Mouse (Mus musculus): ENCODE measurements at regions not wholly inside any gene's neighbourhood (a gene's known extent, or its start where the extent isn't known, plus 50 kb on each side); places are given as distances from the start of the nearest gene placed in this dataset.

GRCm38 (mm10) chr15:56166236-56166635, 1311.2 kb downstream of the Slc22a22 start:
- in situ Hi-C loops (cut with MboI; ENCODE audit: low sequenced_read_pairs): no loop called here

- in situ Hi-C loops (cut with MboI; ENCODE audit: low sequenced_read_pairs): no loop called here
Measured at GRCm38 (mm10) chr15:56158726-56159125, 1318.7 kb downstream of the Slc22a22 start.

- in situ Hi-C loops (cut with MboI; ENCODE audit: low sequenced_read_pairs): no loop called here
Measured at GRCm38 (mm10) chr15:56139451-56139850, 1338.0 kb downstream of the Slc22a22 start.

GRCm38 (mm10) chr15:56136420-56136970, 1340.9 kb downstream of the Slc22a22 start:
- in situ Hi-C loops (cut with MboI; ENCODE audit: low sequenced_read_pairs): no loop called here

GRCm38 (mm10) chr15:56128029-56128428, 1349.4 kb downstream of the Slc22a22 start:
- in situ Hi-C loops (cut with MboI; ENCODE audit: low sequenced_read_pairs): no loop called here

- in situ Hi-C loops (cut with MboI; ENCODE audit: low sequenced_read_pairs): no loop called here
Measured at GRCm38 (mm10) chr15:56119287-56120065, 1357.9 kb downstream of the Slc22a22 start.

- in situ Hi-C loops (cut with MboI; ENCODE audit: low sequenced_read_pairs): no loop called here
Measured at GRCm38 (mm10) chr15:56108313-56108712, 1369.1 kb downstream of the Slc22a22 start.

- in situ Hi-C loops (cut with MboI; ENCODE audit: low sequenced_read_pairs): no loop called here
Measured at GRCm38 (mm10) chr15:56107719-56108118, 1369.7 kb downstream of the Slc22a22 start.

- in situ Hi-C loops (cut with MboI; ENCODE audit: low sequenced_read_pairs): no loop called here
Measured at GRCm38 (mm10) chr15:56100133-56100735, 1377.2 kb downstream of the Slc22a22 start.

- in situ Hi-C loops (cut with MboI; ENCODE audit: low sequenced_read_pairs): no loop called here
Measured at GRCm38 (mm10) chr15:56077838-56078567, 1399.4 kb downstream of the Slc22a22 start.

GRCm38 (mm10) chr15:56077081-56077480, 1400.3 kb downstream of the Slc22a22 start:
- in situ Hi-C loops (cut with MboI; ENCODE audit: low sequenced_read_pairs): no loop called here

- in situ Hi-C loops (cut with MboI; ENCODE audit: low sequenced_read_pairs): no loop called here
Measured at GRCm38 (mm10) chr15:56076680-56077079, 1400.7 kb downstream of the Slc22a22 start.

GRCm38 (mm10) chr15:56069511-56069910, 1407.9 kb downstream of the Slc22a22 start:
- in situ Hi-C loops (cut with MboI; ENCODE audit: low sequenced_read_pairs): loop anchor here (25.0 kb wide), 1 partner anchor 1443 kb away; no protein-coding TSS in a partner anchor

GRCm38 (mm10) chr15:56067214-56067613, 1410.2 kb downstream of the Slc22a22 start:
- in situ Hi-C loops (cut with MboI; ENCODE audit: low sequenced_read_pairs): loop anchor here (25.0 kb wide), 1 partner anchor 1445 kb away; no protein-coding TSS in a partner anchor

GRCm38 (mm10) chr15:56066540-56066939, 1410.9 kb downstream of the Slc22a22 start:
- in situ Hi-C loops (cut with MboI; ENCODE audit: low sequenced_read_pairs): loop anchor here (25.0 kb wide), 1 partner anchor 1446 kb away; no protein-coding TSS in a partner anchor

GRCm38 (mm10) chr15:56065872-56066534, 1411.4 kb downstream of the Slc22a22 start:
- in situ Hi-C loops (cut with MboI; ENCODE audit: low sequenced_read_pairs): loop anchor here (25.0 kb wide), 1 partner anchor 1446 kb away; no protein-coding TSS in a partner anchor

GRCm38 (mm10) chr15:56062576-56062975, 1414.8 kb downstream of the Slc22a22 start:
- in situ Hi-C loops (cut with MboI; ENCODE audit: low sequenced_read_pairs): loop anchor here (25.0 kb wide), 1 partner anchor 1450 kb away; no protein-coding TSS in a partner anchor

GRCm38 (mm10) chr15:56061326-56061725, 1416.1 kb downstream of the Slc22a22 start:
- in situ Hi-C loops (cut with MboI; ENCODE audit: low sequenced_read_pairs): loop anchor here (25.0 kb wide), 1 partner anchor 1451 kb away; no protein-coding TSS in a partner anchor

GRCm38 (mm10) chr15:56050716-56051115, 1426.7 kb downstream of the Slc22a22 start:
- in situ Hi-C loops (cut with MboI; ENCODE audit: low sequenced_read_pairs): loop anchor here (25.0 kb wide), 1 partner anchor 1462 kb away; no protein-coding TSS in a partner anchor

GRCm38 (mm10) chr15:56047832-56048231, 1429.6 kb downstream of the Slc22a22 start:
- in situ Hi-C loops (cut with MboI; ENCODE audit: low sequenced_read_pairs): no loop called here
